Mouse (Mus musculus) CH12.LX (cell line): ENCODE measurements at regions not wholly inside any gene's neighbourhood (a gene's known extent, or its start where the extent isn't known, plus 50 kb on each side); places are given as distances from the start of the nearest gene placed in this dataset.

ENCODE experiments used
- DNase-seq: peaks from one replicate; pipeline ENCODE4 v3.0.0-alpha.2; 2013; ENCODE audit errors: extremely low read depth
- H3K27ac ChIP-seq: 2 replicates; pipeline ENCODE4 v1.5.1; 2012; ENCODE audit warnings: low read depth, mild to moderate bottlenecking, control low read depth, moderate library complexity; ENCODE audit not compliant: insufficient read depth
- H3K27me3 ChIP-seq: replicated peaks from 2 replicates; pipeline ENCODE3; 2012; ENCODE audit warnings: inconsistent platforms
- H3K36me3 ChIP-seq, 2 experiments: replicated peaks in 1 of 2; 2 replicates each; pipeline versions ENCODE3 to v1.6.1; 2012; ENCODE audit warnings: inconsistent platforms in 1 of 2, low read length in 1 of 2, mild to moderate bottlenecking in 1 of 2, mixed read lengths in 1 of 2, moderate library complexity in 1 of 2; ENCODE audit not compliant: control insufficient read depth in 1 of 2, insufficient read depth in 1 of 2
- H3K4me1 ChIP-seq, 2 experiments: 2 replicates each; pipeline ENCODE4 v1.6.1; 2012; ENCODE audit warnings: inconsistent platforms in 1 of 2, moderate library complexity in 1 of 2; ENCODE audit not compliant: insufficient read depth in 2 of 2, control insufficient read depth in 1 of 2
- H3K4me2 ChIP-seq: 2 replicates; pipeline ENCODE4 v1.6.1; 2012; ENCODE audit warnings: low read depth, mild to moderate bottlenecking, control low read depth; ENCODE audit not compliant: poor library complexity, insufficient read depth, severe bottlenecking
- H3K4me3 ChIP-seq, 3 experiments: fragments of 150-350 bp in 1 of 3; sonication (generic) in 1 of 3; replicated peaks in 1 of 3; 2 replicates each; pipeline versions ENCODE3 to v1.5.1; 2011 to 2012; ENCODE audit warnings: low read depth in 2 of 3, low read length in 2 of 3, mild to moderate bottlenecking in 2 of 3, moderate library complexity in 2 of 3, control low read depth in 1 of 3, improper control_type of control experiment in 1 of 3, inconsistent platforms in 1 of 3, mixed read lengths in 1 of 3; ENCODE audit not compliant: poor library complexity in 1 of 3
- H3K79me2 ChIP-seq: replicated peaks from 2 replicates; pipeline ENCODE4 v1.6.1; 2012; ENCODE audit warnings: mild to moderate bottlenecking, moderate library complexity; ENCODE audit not compliant: control insufficient read depth, poor library complexity, insufficient read depth, severe bottlenecking; ENCODE audit errors: extremely low read depth
- H3K9ac ChIP-seq: 2 replicates; pipeline ENCODE4 v1.6.1; 2012; ENCODE audit warnings: low read depth, mild to moderate bottlenecking, control low read depth, moderate library complexity; ENCODE audit not compliant: insufficient read depth
- H3K9me3 ChIP-seq: replicated peaks from 2 replicates; pipeline ENCODE3; 2012; ENCODE audit warnings: low read length, inconsistent platforms, mixed read lengths
- CTCF ChIP-seq, 2 experiments: IDR thresholded peaks in 1 of 2; conservative IDR thresholded peaks in 1 of 2; 2 replicates each; pipeline ENCODE4 v1.5.1; 2011 to 2012; ENCODE audit warnings: low read depth in 2 of 2, low read length in 2 of 2, improper control_type of control experiment in 1 of 2, inconsistent platforms in 1 of 2, mild to moderate bottlenecking in 1 of 2, moderate library complexity in 1 of 2
- E2F4 ChIP-seq: IDR thresholded peaks from 2 replicates; pipeline ENCODE4 v1.6.1; 2011; ENCODE audit warnings: low read depth, low read length, improper control_type of control experiment; ENCODE audit not compliant: insufficient replicate concordance
- ELF1 ChIP-seq: IDR thresholded peaks from 2 replicates; pipeline ENCODE4 v1.6.1; 2014; ENCODE audit warnings: low read depth, mild to moderate bottlenecking, inconsistent platforms, low read length, improper control_type of control experiment
- EP300 ChIP-seq: IDR thresholded peaks from 2 replicates; pipeline ENCODE4 v1.6.1; 2011; ENCODE audit warnings: low read length, improper control_type of control experiment
- GABPA ChIP-seq: IDR thresholded peaks from 2 replicates; pipeline ENCODE4 v1.6.1; 2012; ENCODE audit warnings: low read depth, low read length, improper control_type of control experiment, inconsistent platforms; ENCODE audit not compliant: insufficient replicate concordance
- HCFC1 ChIP-seq: IDR thresholded peaks from 2 replicates; pipeline ENCODE4 v1.6.1; 2012; ENCODE audit warnings: low read depth, mild to moderate bottlenecking, inconsistent platforms, low read length, improper control_type of control experiment
- IRF4 ChIP-seq: IDR thresholded peaks from 2 replicates; pipeline ENCODE4 v1.6.1; 2014; ENCODE audit warnings: low read depth, mild to moderate bottlenecking, inconsistent platforms, low read length, improper control_type of control experiment
- KAT2A ChIP-seq: IDR thresholded peaks from 2 replicates; pipeline ENCODE4 v1.6.1; 2012; ENCODE audit warnings: low read length, improper control_type of control experiment, inconsistent platforms; ENCODE audit not compliant: insufficient replicate concordance
- MAFK ChIP-seq: IDR thresholded peaks from 2 replicates; pipeline ENCODE4 v1.6.1; 2011; ENCODE audit warnings: low read length, improper control_type of control experiment; ENCODE audit not compliant: insufficient replicate concordance
- MAX ChIP-seq: IDR thresholded peaks from 2 replicates; pipeline ENCODE4 v1.6.1; 2011; ENCODE audit warnings: low read length, improper control_type of control experiment
- MEF2A ChIP-seq: IDR thresholded peaks from 2 replicates; pipeline ENCODE4 v1.6.1; 2014; ENCODE audit warnings: low read depth, mild to moderate bottlenecking, inconsistent platforms, low read length, improper control_type of control experiment, borderline replicate concordance
- MYC ChIP-seq: IDR thresholded peaks from 2 replicates; pipeline ENCODE4 v1.6.1; 2011; ENCODE audit warnings: low read depth, mild to moderate bottlenecking, improper control_type of control experiment, low read length
- NELFE ChIP-seq: IDR thresholded peaks from 2 replicates; pipeline ENCODE4 v1.6.1; 2011; ENCODE audit warnings: low read depth, low read length, improper control_type of control experiment
- NRF1 ChIP-seq: IDR thresholded peaks from 2 replicates; pipeline ENCODE4 v1.6.1; 2014; ENCODE audit warnings: low read depth, mild to moderate bottlenecking, inconsistent platforms, low read length, improper control_type of control experiment, moderate library complexity
- POLR2AphosphoS2 ChIP-seq: IDR thresholded peaks from 2 replicates; pipeline ENCODE4 v1.6.1; 2011; ENCODE audit warnings: low read depth, low read length, improper control_type of control experiment
- RCOR1 ChIP-seq: conservative IDR thresholded peaks from 2 replicates; pipeline ENCODE4 v1.6.1; 2012; ENCODE audit warnings: low read depth, mild to moderate bottlenecking, inconsistent platforms, low read length, improper control_type of control experiment
- SMC3 ChIP-seq: IDR thresholded peaks from 2 replicates; pipeline ENCODE4 v1.6.1; 2011; ENCODE audit warnings: low read depth, low read length, improper control_type of control experiment
- TBP ChIP-seq: conservative IDR thresholded peaks from 2 replicates; pipeline ENCODE4 v1.6.1; 2011; ENCODE audit warnings: low read depth, low read length, improper control_type of control experiment
- TCF12 ChIP-seq: IDR thresholded peaks from 2 replicates; pipeline ENCODE4 v1.6.1; 2014; ENCODE audit warnings: low read depth, mild to moderate bottlenecking, inconsistent platforms, low read length, improper control_type of control experiment
- USF1 ChIP-seq: IDR thresholded peaks from 2 replicates; pipeline ENCODE4 v1.6.1; 2014; ENCODE audit warnings: low read depth, mild to moderate bottlenecking, inconsistent platforms, low read length, improper control_type of control experiment
- USF2 ChIP-seq: conservative IDR thresholded peaks from 2 replicates; pipeline ENCODE4 v1.6.1; 2011; ENCODE audit warnings: low read depth, low read length, improper control_type of control experiment
- ZC3H11A ChIP-seq: IDR thresholded peaks from 2 replicates; pipeline ENCODE4 v1.6.1; 2012; ENCODE audit warnings: low read depth, mild to moderate bottlenecking, inconsistent platforms, low read length, improper control_type of control experiment
- dilution Hi-C: fragments of 300-500 bp; cut with MboI; formaldehyde crosslinking; loops from 2 replicates; pipeline ENCODE4 v1.14.3; 2020; ENCODE audit warnings: low sequenced_read_pairs; ENCODE audit not compliant: extremely low pct_unique_long_range_greater_than_20kb, extremely low pct_ligation_motif_present
- in situ Hi-C: fragments of 300-500 bp; cut with MboI; formaldehyde crosslinking; loops from 3 replicates; pipeline ENCODE4 v1.14.3; 2019; ENCODE audit warnings: low sequenced_read_pairs, low pct_ligation_motif_present, low pct_unique_long_range_greater_than_20kb, mixed read lengths

DNA sequence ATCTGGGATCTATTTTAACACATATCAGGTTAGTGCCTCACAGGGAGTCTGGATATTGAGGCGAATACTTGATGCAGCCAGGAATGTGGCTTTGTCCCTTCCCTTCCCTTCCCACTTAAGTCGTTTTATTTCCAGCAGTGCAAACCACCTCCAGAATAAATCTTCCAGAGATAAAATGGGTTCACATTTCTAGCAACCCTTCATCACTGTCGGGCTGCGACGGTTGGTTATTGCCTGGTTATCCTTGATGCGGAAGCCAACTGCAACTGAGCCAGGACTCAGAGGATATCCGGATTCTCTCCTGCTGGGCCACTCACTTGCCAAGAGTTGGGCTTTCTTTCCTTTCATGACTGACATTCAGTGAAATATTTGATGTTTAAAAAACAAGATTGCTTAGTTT is 111.0 kb upstream of the Psmd7 start:
- in situ Hi-C loops, result no loop called here
- H3K9ac ChIP-seq, result no peak overlapping the region

DNA sequence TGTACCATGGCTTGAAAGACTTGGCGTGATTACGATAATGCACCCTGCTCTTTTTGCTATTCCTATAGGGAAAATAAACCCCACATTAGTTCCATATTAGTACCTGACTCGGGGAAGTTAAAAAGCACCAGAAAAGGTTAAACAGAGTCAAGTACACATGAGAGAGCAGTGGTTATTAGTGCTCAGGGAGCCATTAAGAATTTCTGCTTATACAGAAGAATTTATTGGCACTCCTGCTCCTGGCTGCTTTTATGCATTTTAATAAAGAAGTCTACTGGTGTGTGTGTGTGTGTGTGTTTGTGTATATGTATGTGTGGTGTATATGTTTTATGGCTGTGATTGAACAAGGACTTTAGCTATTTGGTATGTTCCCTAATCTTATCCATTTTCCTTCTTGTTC is 111.5 kb upstream of the Psmd7 start:
- H3K27me3 ChIP-seq, result no peaks in the 10 kb centered on the region

More for the DNA sequence above, 111.0 kb upstream of the Psmd7 start:
- Histone ChIP-seq H3K27ac (no peak overlapping the region), H3K79me2 (no peaks in the 10 kb centered on the region), H3K36me3 (no peaks in the 10 kb centered on the region), H3K4me2 (no peak overlapping the region), H3K4me1 (peaks cover 0 to 5% of the 10 kb centered on the region in 2 experiments; a peak in 2 of 4 replicates), H3K4me3 (no peak overlapping the region), H3K27me3 (no peaks in the 10 kb centered on the region), H3K9me3 (no peaks in the 10 kb centered on the region)
- dilution Hi-C loops, result no loop called here
- DNase-seq, result no peak
- TF ChIP-seq USF1 (no peak), SMC3 (no peak), MAX (no peak), NELFE (no peak), EP300 (no peak), E2F4 (no peak), HCFC1 (no peak), MEF2A (no peak)

DNA sequence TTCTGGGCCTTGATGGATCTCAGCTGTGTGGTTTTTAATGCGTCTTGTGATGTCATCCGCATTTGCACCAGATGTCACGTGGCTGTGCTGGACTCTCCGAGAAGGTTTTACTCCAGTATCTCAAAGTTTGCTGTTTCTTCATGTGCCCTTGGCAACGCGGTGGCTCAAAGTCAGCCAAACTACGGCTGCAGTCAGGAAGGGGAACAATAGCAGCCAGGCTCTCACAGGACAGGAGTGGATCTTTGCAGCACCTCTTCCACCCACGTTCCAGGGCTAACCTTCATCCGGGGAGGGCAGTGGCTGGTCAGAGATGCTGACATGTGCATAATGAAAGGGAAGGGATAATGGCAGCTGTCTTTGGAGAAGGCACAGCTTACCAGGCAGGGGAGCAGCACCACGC is 127.6 kb upstream of the Psmd7 start:
- Histone ChIP-seq H3K36me3 (no peaks in the 10 kb centered on the region), H3K27me3 (no peaks in the 10 kb centered on the region), H3K4me2 (no peak overlapping the region), H3K27ac (no peak overlapping the region), H3K4me3 (no peak overlapping the region), H3K4me1 (peaks cover 0 to 7% of the 10 kb centered on the region in 2 experiments; a peak in 1 of 4 replicates), H3K9me3 (no peaks in the 10 kb centered on the region), H3K9ac (no peak overlapping the region), H3K79me2 (no peaks in the 10 kb centered on the region)
- DNase-seq, result no peak
- in situ Hi-C loops, result no loop called here
- TF ChIP-seq RCOR1 (no peak), KAT2A (no peak), ELF1 (no peak), EP300 (no peak), MAFK (no peak), TBP (no peak), TCF12 (no peak), MYC (no peak), NRF1 (no peak), HCFC1 (no peak), POLR2AphosphoS2 (no peak), CTCF (conservative IDR thresholded peaks at IDR 0.05 in 1 of 2, IDR thresholded peaks at IDR 0.05 in 1 of 2; ENCODE audit: low read depth in 2 of 2, low read length in 2 of 2) (no peak), ZC3H11A (no peak), IRF4 (no peak), GABPA (no peak), MAX (no peak), USF2 (no peak)
- dilution Hi-C loops, result no loop called here

More for the DNA sequence above, 111.5 kb upstream of the Psmd7 start:
- TF ChIP-seq USF1, result no peak
- no peak for TF ChIP-seq ELF1
- TF ChIP-seq MAX, result no peak
- in situ Hi-C loops (no loop called here), dilution Hi-C loops (no loop called here)
- Histone ChIP-seq H3K4me2 (no peak overlapping the region), H3K9me3 (no peaks in the 10 kb centered on the region), H3K79me2 (no peaks in the 10 kb centered on the region), H3K36me3 (no peaks in the 10 kb centered on the region), H3K9ac (no peak overlapping the region), H3K4me3 (no peak overlapping the region), H3K4me1 (peaks cover 0 to 8% of the 10 kb centered on the region in 2 experiments; a peak in 2 of 4 replicates), H3K27ac (no peak overlapping the region)
- no peak for DNase-seq
